Mouse (Mus musculus) limb, embryonic 14.5 days (tissue): ENCODE measurements at regions not wholly inside any gene's neighbourhood (a gene's known extent, or its start where the extent isn't known, plus 50 kb on each side); places are given as distances from the start of the nearest gene placed in this dataset.
A peak's percentile ranks its signal among the peaks of the same experiment; 100 is the strongest.

Experiments
- ATAC-seq: fragments of 200-750 bp; cut with Nextera tagmentation; 2 replicates; pipeline ENCODE4 v1.8.0; 2017; ENCODE audit warnings: low read depth, moderate number of reproducible peaks, moderate TSS enrichment; ENCODE audit not compliant: low FRiP score
- DNase-seq: peaks from one replicate; pipeline ENCODE4 v3.0.0-alpha.2; 2015; ENCODE audit warnings: low spot score
- H3K27ac ChIP-seq: fragments of 300-500 bp; sonication (generic); replicated peaks from 2 replicates; pipeline ENCODE4 v1.5.1; 2014; ENCODE audit warnings: low read depth, mild to moderate bottlenecking, low read length, moderate library complexity, mixed read lengths
- H3K27me3 ChIP-seq: fragments of 300-500 bp; sonication (generic); 2 replicates; pipeline ENCODE4 v1.6.1; 2014; ENCODE audit warnings: low read length, mixed read lengths; ENCODE audit not compliant: control insufficient read depth, insufficient read depth
- H3K36me3 ChIP-seq: fragments of 300-500 bp; sonication (generic); 2 replicates; pipeline ENCODE4 v1.6.1; 2014; ENCODE audit warnings: mild to moderate bottlenecking, low read length, moderate library complexity, mixed read lengths; ENCODE audit not compliant: control insufficient read depth, insufficient read depth
- H3K4me1 ChIP-seq: fragments of 300-500 bp; sonication (generic); 2 replicates; pipeline ENCODE4 v1.6.1; 2014; ENCODE audit warnings: antibody characterized with exemption, low read length, mixed read lengths; ENCODE audit not compliant: control insufficient read depth, insufficient read depth
- H3K4me2 ChIP-seq: fragments of 300-500 bp; sonication (generic); replicated peaks from 2 replicates; pipeline ENCODE4 v1.6.1; 2014; ENCODE audit warnings: low read depth, mild to moderate bottlenecking, low read length, moderate library complexity; ENCODE audit not compliant: severe bottlenecking
- H3K4me3 ChIP-seq: fragments of 300-500 bp; sonication (generic); replicated peaks from 2 replicates; pipeline ENCODE4 v1.5.1; 2014; ENCODE audit warnings: low read length
- H3K9ac ChIP-seq: fragments of 300-500 bp; sonication (generic); 2 replicates; pipeline ENCODE4 v1.6.1; 2014; ENCODE audit warnings: mild to moderate bottlenecking, low read depth, low read length, moderate library complexity; ENCODE audit not compliant: severe bottlenecking
- H3K9me3 ChIP-seq: fragments of 300-500 bp; sonication (generic); 2 replicates; pipeline ENCODE4 v1.6.1; 2016; ENCODE audit warnings: low read length; ENCODE audit not compliant: control insufficient read depth
- POLR2A ChIP-seq: fragments of 200-500 bp; IDR thresholded peaks from 2 replicates; pipeline ENCODE4 v1.8.0; 2012; ENCODE audit warnings: inconsistent platforms, mild to moderate bottlenecking, moderate library complexity, borderline replicate concordance; ENCODE audit not compliant: insufficient read depth, insufficient read length; ENCODE audit errors: extremely low read depth
- WGBS: fragments of 180-500 bp; shearing (Covaris S2); extraction: QIAGEN DNeasy Blood & Tissue Kit; methylation state at CpG from one replicate; pipeline ENCODE4 v1.1.7; 2014; 5-methylcytosine and 5-hydroxymethylcytosine counted together

DNA sequence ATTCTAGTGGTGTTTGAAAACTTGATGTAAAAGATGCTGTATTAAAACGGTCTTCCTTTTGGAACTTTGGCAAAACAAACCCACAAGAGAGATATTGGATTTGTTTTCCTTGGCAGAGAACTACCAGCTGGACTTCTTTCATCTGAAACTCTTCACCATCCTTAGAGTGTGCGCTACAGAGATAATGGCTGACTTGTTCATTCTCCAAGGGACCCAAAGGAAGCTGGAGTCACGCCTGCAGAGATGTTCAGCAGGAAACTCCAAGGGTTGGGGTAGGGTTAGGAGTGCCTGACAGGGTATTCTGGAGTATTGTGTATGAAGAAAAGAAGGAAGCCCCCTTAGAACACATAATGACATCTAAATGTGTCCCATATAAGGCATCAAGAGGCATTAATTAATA is 1094.1 kb downstream of the A830018L16Rik start:
- Histone ChIP-seq H3K27me3 (no peaks in the 10 kb centered on the region), H3K36me3 (no peaks in the 10 kb centered on the region), H3K9ac (no peak overlapping the region), H3K9me3 (no peaks in the 10 kb centered on the region), H3K4me2 (no peak overlapping the region), H3K4me3 (no peak overlapping the region), H3K27ac (no peak overlapping the region), H3K4me1 (peaks cover 33% of the 10 kb centered on the region)
- ATAC-seq (no peak), DNase-seq (no peak)
- 56% methylated on average over 3 of the region's 3 CpGs for WGBS
- no peak for TF ChIP-seq POLR2A

GRCm38 (mm10) chr1:12510129-12510816 is 1096.4 kb downstream of the A830018L16Rik start:
- H3K27me3 ChIP-seq: no peaks in the 10 kb centered on the region
- peak overlapping the region; percentile 50 for H3K27ac ChIP-seq
- H3K4me2 ChIP-seq: peak overlapping the region; percentile 33
- H3K9ac ChIP-seq: no peak overlapping the region
- no peaks in the 10 kb centered on the region for H3K9me3 ChIP-seq
- H3K36me3 ChIP-seq: no peaks in the 10 kb centered on the region
- peak; percentile 80 for DNase-seq
- 11% methylated on average over 10 of the region's 10 CpGs for WGBS
- no peak for TF ChIP-seq POLR2A
- ATAC-seq: peak; percentile 89
- peaks cover 33% of the 10 kb centered on the region for H3K4me1 ChIP-seq
- H3K4me3 ChIP-seq: no peak overlapping the region

DNA sequence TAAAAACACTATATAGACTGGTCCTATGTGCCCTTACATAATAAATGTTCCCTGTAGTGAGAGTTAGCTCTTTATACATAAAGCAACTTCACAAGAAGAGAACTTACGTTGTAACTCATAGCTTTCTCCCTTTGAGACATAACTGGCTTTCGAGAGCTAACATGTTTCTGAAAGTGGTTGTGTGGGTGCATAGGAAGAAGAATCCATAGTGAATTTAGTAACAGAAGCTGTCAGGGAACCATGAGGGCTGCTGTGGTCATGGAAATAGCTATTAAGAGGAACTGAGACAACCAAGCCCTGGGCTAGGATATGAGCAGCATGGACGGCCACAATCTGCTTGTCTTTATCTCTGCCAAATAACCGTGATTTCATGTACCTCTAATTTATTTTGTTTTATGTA is 1105.7 kb downstream of the A830018L16Rik start:
- Histone ChIP-seq H3K36me3 (no peaks in the 10 kb centered on the region), H3K9ac (no peak overlapping the region), H3K9me3 (no peaks in the 10 kb centered on the region), H3K27ac (0 out of 2 replicates have a peak overlapping the region, but pooled peaks have one; percentile 19), H3K4me3 (no peak overlapping the region), H3K4me1 (no peaks in the 10 kb centered on the region), H3K4me2 (no peak overlapping the region), H3K27me3 (no peaks in the 10 kb centered on the region)
- TF ChIP-seq POLR2A: no peak
- ATAC-seq (no peak), DNase-seq (no peak)
- WGBS: 57% methylated on average over 4 of the region's 4 CpGs

- Histone ChIP-seq H3K4me3 (no peak overlapping the region), H3K9ac (no peak overlapping the region), H3K36me3 (no peaks in the 10 kb centered on the region), H3K9me3 (no peaks in the 10 kb centered on the region), H3K27me3 (no peaks in the 10 kb centered on the region), H3K27ac (no peak overlapping the region), H3K4me1 (0 out of 2 replicates have a peak, but pooled peaks cover 5% of the 10 kb centered on the region), H3K4me2 (no peak overlapping the region)
- no peak for TF ChIP-seq POLR2A
- ATAC-seq (0 out of 2 replicates have a peak, but pooled peaks have one; percentile 37), DNase-seq (no peak)
- 30% methylated on average over 4 of the region's 4 CpGs for WGBS
Measured at GRCm38 (mm10) chr1:12555859-12556258, 1142.0 kb downstream of the A830018L16Rik start.

GRCm38 (mm10) chr1:12571755-12572358 is 1158.0 kb downstream of the A830018L16Rik start:
- 36% methylated on average over 7 of the region's 7 CpGs for WGBS
- no peaks in the 10 kb centered on the region for H3K27me3 ChIP-seq
- no peaks in the 10 kb centered on the region for H3K9me3 ChIP-seq
- no peak overlapping the region; the same call in 1 of the 2 replicates for H3K4me2 ChIP-seq
- 0 out of 2 replicates have a peak, but pooled peaks cover 8% of the 10 kb centered on the region for H3K4me1 ChIP-seq
- TF ChIP-seq POLR2A: no peak
- no peak overlapping the region for H3K9ac ChIP-seq
- H3K27ac ChIP-seq: no peak overlapping the region
- DNase-seq: peak; percentile 28
- no peaks in the 10 kb centered on the region for H3K36me3 ChIP-seq
- no peak overlapping the region for H3K4me3 ChIP-seq
- peak; percentile 74; the same call in 1 of the 2 replicates for ATAC-seq
